Mouse (Mus musculus): ENCODE results near the gene Gm12888. TPM values are rescaled to one million over a fixed set of nuclear protein-coding genes. Genes with fewer than 3 reads are reported as not detected.
"Not testable (repeated sequence)": the region's sequence is repeated elsewhere in the genome, so short reads cannot be mapped to it uniquely, and the experiment has no call there.

Gm12888 gene
- not detected for total RNA-seq (2021)
- long read RNA-seq, experiment 1 = 0 reads
- long read RNA-seq, experiment 2 = 0 reads

- intact Hi-C loops (cut with DNase I); DNase-seq (ENCODE audit: low spot score in 2 of 2): not testable (repeated sequence)
These were observed at the start of gene Gm12888 for GRCm38 (mm10) chr4:121324817-121325216. TSS of gene Gm12888 (minus strand) at chr4:121324917.

Other genes with a start within 250 kb of the Gm12888 start
- gene Zmpste24, start 226.7 kb downstream of the Gm12888 start, total RNA-seq (2021) = 10 to 100 TPM; 23.3 to 24.5 TPM
- gene Tmco2, start 215.7 kb downstream of the Gm12888 start, total RNA-seq (2021) = not detected
- 10 to 100 TPM; 27.7 to 28.0 TPM for gene Rlf, start 109.8 kb downstream of the Gm12888 start, total RNA-seq (2021)
- not detected for gene Gm12886, start 98.2 kb upstream of the Gm12888 start, total RNA-seq (2021)

All from left cerebral cortex, postnatal 14 days (tissue).